Mouse (Mus musculus) forebrain, embryonic 12.5 days (tissue): ENCODE results near the gene Phf24. TPM values are rescaled to one million over a fixed set of nuclear protein-coding genes. Genes with fewer than 3 reads are reported as not detected.
A peak's percentile ranks its signal among the peaks of the same experiment; 100 is the strongest.

Experiments used
- ATAC-seq: fragments of 200-750 bp; cut with Nextera tagmentation; 2 replicates; pipeline ENCODE4 v1.8.0; 2017; ENCODE audit warnings: moderate TSS enrichment; ENCODE audit not compliant: low FRiP score
- H3K27ac ChIP-seq: fragments of 300-500 bp; sonication (generic); 2 replicates; pipeline ENCODE4 v1.5.1; 2016; ENCODE audit warnings: mild to moderate bottlenecking
- H3K27me3 ChIP-seq: fragments of 300-500 bp; sonication (generic); 2 replicates; pipeline ENCODE4 v1.6.1; 2016; ENCODE audit warnings: mild to moderate bottlenecking
- H3K36me3 ChIP-seq: fragments of 300-500 bp; sonication (generic); replicated peaks from 2 replicates; pipeline ENCODE4 v1.6.1; 2016; ENCODE audit warnings: mild to moderate bottlenecking
- H3K4me1 ChIP-seq: fragments of 300-500 bp; sonication (generic); 2 replicates; pipeline ENCODE4 v1.6.1; 2016
- H3K4me2 ChIP-seq: fragments of 300-500 bp; sonication (generic); 2 replicates; pipeline ENCODE4 v1.6.1; 2016; ENCODE audit warnings: mild to moderate bottlenecking, moderate library complexity
- H3K4me3 ChIP-seq: fragments of 300-500 bp; sonication (generic); replicated peaks from 2 replicates; pipeline ENCODE4 v1.5.1; 2016; ENCODE audit warnings: mild to moderate bottlenecking
- H3K9ac ChIP-seq: fragments of 300-500 bp; sonication (generic); 2 replicates; pipeline ENCODE4 v1.6.1; 2016; ENCODE audit warnings: mild to moderate bottlenecking
- H3K9me3 ChIP-seq: fragments of 300-500 bp; sonication (generic); 2 replicates; pipeline ENCODE4 v1.6.1; 2016
- WGBS: fragments of 180-500 bp; shearing (Covaris S2); methylation state at CpG from one replicate; pipeline ENCODE4 v1.1.7; 2016; 5-methylcytosine and 5-hydroxymethylcytosine counted together
- polyA plus RNA-seq: library from polyadenylated mRNA; unstranded; fragments of >200 nt; fragmentation: Nextera tagmentation; extraction: Ambion mirVana; gene quantifications from 2 replicates; pipeline ENCODE4 v1.2.1, GENCODE M21; 2016

Gene Phf24
- polyA plus RNA-seq, 1 experiment from 2014 or later, result 4.2 TPM

GRCm38 (mm10) chr4:42888806-42889205 is 27.7 kb upstream of the Phf24 start:
- Histone ChIP-seq H3K4me2 (no peak overlapping the region), H3K36me3 (no peaks in the 10 kb centered on the region), H3K27me3 (peaks cover 5% of the 10 kb centered on the region; the same call in 1 of the 2 replicates), H3K9ac (no peak overlapping the region), H3K4me1 (no peaks in the 10 kb centered on the region), H3K4me3 (no peak overlapping the region), H3K27ac (no peak overlapping the region), H3K9me3 (no peaks in the 10 kb centered on the region)
- no peak for ATAC-seq
- WGBS, result 96% methylated on average over 6 of the region's 6 CpGs

GRCm38 (mm10) chr4:42891176-42891575 is 25.3 kb upstream of the Phf24 start:
- Histone ChIP-seq H3K9ac (no peak overlapping the region), H3K4me2 (no peak overlapping the region), H3K27me3 (peaks cover 5% of the 10 kb centered on the region; the same call in 1 of the 2 replicates), H3K9me3 (no peaks in the 10 kb centered on the region), H3K4me3 (no peak overlapping the region), H3K36me3 (no peaks in the 10 kb centered on the region), H3K27ac (no peak overlapping the region), H3K4me1 (no peaks in the 10 kb centered on the region)
- 67% methylated on average over 7 of the region's 7 CpGs for WGBS
- ATAC-seq, result no peak

- WGBS, result 41% methylated on average over 7 of the region's 7 CpGs
- Histone ChIP-seq H3K4me3 (no peak overlapping the region), H3K9me3 (no peaks in the 10 kb centered on the region), H3K4me2 (no peak overlapping the region), H3K4me1 (no peaks in the 10 kb centered on the region), H3K9ac (no peak overlapping the region), H3K27me3 (peaks cover 13% of the 10 kb centered on the region), H3K27ac (no peak overlapping the region), H3K36me3 (no peaks in the 10 kb centered on the region)
- ATAC-seq, result 0 out of 2 replicates have a peak, but pooled peaks have one; percentile 30
These were observed 21.3 kb upstream of the Phf24 start for GRCm38 (mm10) chr4:42895118-42895517.

- no peaks in the 10 kb centered on the region for H3K4me1 ChIP-seq
- H3K4me2 ChIP-seq, result no peak overlapping the region
- no peak overlapping the region for H3K4me3 ChIP-seq
- no peaks in the 10 kb centered on the region for H3K36me3 ChIP-seq
- peaks cover 16% of the 10 kb centered on the region; the same call in 1 of the 2 replicates for H3K27me3 ChIP-seq
- WGBS, result 30% methylated on average over 3 of the region's 3 CpGs
- no peak overlapping the region for H3K9ac ChIP-seq
- H3K27ac ChIP-seq, result no peak overlapping the region
- no peaks in the 10 kb centered on the region for H3K9me3 ChIP-seq
- no peak for ATAC-seq
These were observed 17.5 kb upstream of the Phf24 start for GRCm38 (mm10) chr4:42898914-42899313.

GRCm38 (mm10) chr4:42900878-42901277 is 15.6 kb upstream of the Phf24 start:
- Histone ChIP-seq H3K27me3 (peaks cover 16% of the 10 kb centered on the region; the same call in 1 of the 2 replicates), H3K4me3 (no peak overlapping the region), H3K36me3 (no peaks in the 10 kb centered on the region), H3K9me3 (no peaks in the 10 kb centered on the region), H3K27ac (no peak overlapping the region), H3K4me1 (0 out of 2 replicates have a peak, but pooled peaks cover 4% of the 10 kb centered on the region), H3K9ac (no peak overlapping the region), H3K4me2 (no peak overlapping the region)
- ATAC-seq, result no peak
- 69% methylated on average over 5 of the region's 5 CpGs for WGBS

- no peak overlapping the region for H3K4me2 ChIP-seq
- 0 out of 2 replicates have a peak, but pooled peaks cover 4% of the 10 kb centered on the region for H3K4me1 ChIP-seq
- 69% methylated on average over 9 of the region's 9 CpGs for WGBS
These were observed 14.3 kb upstream of the Phf24 start for GRCm38 (mm10) chr4:42902174-42902573.

GRCm38 (mm10) chr4:42902730-42903129 is 13.7 kb upstream of the Phf24 start:
- peaks cover 10% of the 10 kb centered on the region; the same call in 1 of the 2 replicates for H3K27me3 ChIP-seq
- 0 out of 2 replicates have a peak, but pooled peaks cover 4% of the 10 kb centered on the region for H3K4me1 ChIP-seq
- H3K4me3 ChIP-seq, result no peak overlapping the region
- no peak overlapping the region for H3K4me2 ChIP-seq
- no peaks in the 10 kb centered on the region for H3K9me3 ChIP-seq
- no peak overlapping the region for H3K9ac ChIP-seq
- WGBS, result 87% methylated on average over 5 of the region's 5 CpGs
- ATAC-seq, result no peak
- H3K27ac ChIP-seq, result no peak overlapping the region
- no peaks in the 10 kb centered on the region for H3K36me3 ChIP-seq

More at GRCm38 (mm10) chr4:42902174-42902573, 14.3 kb upstream of the Phf24 start:
- Histone ChIP-seq H3K9me3 (no peaks in the 10 kb centered on the region), H3K27me3 (peaks cover 10% of the 10 kb centered on the region; the same call in 1 of the 2 replicates), H3K9ac (no peak overlapping the region), H3K27ac (no peak overlapping the region), H3K4me3 (no peak overlapping the region), H3K36me3 (no peaks in the 10 kb centered on the region)
- ATAC-seq, result no peak

- no peak for ATAC-seq
- 77% methylated on average over 1 of the region's 1 CpGs for WGBS
- Histone ChIP-seq H3K4me2 (no peak overlapping the region), H3K4me1 (0 out of 2 replicates have a peak, but pooled peaks cover 4% of the 10 kb centered on the region), H3K36me3 (no peaks in the 10 kb centered on the region), H3K9me3 (no peaks in the 10 kb centered on the region), H3K27me3 (peaks cover 10% of the 10 kb centered on the region; the same call in 1 of the 2 replicates), H3K4me3 (no peak overlapping the region), H3K27ac (no peak overlapping the region), H3K9ac (no peak overlapping the region)
These were observed 12.5 kb upstream of the Phf24 start for GRCm38 (mm10) chr4:42903942-42904341.

GRCm38 (mm10) chr4:42904523-42904922 is 11.9 kb upstream of the Phf24 start:
- WGBS, result 78% methylated on average over 3 of the region's 3 CpGs
- ATAC-seq, result no peak
- no peak overlapping the region for H3K27ac ChIP-seq

GRCm38 (mm10) chr4:42904966-42905365 is 11.5 kb upstream of the Phf24 start:
- Histone ChIP-seq H3K27me3 (peaks cover 8% of the 10 kb centered on the region; the same call in 1 of the 2 replicates), H3K4me3 (no peak overlapping the region), H3K4me1 (0 out of 2 replicates have a peak, but pooled peaks cover 4% of the 10 kb centered on the region), H3K27ac (no peak overlapping the region), H3K4me2 (no peak overlapping the region), H3K9me3 (no peaks in the 10 kb centered on the region), H3K9ac (no peak overlapping the region), H3K36me3 (no peaks in the 10 kb centered on the region)
- ATAC-seq, result no peak
- WGBS, result 46% methylated on average over 6 of the region's 6 CpGs

More at GRCm38 (mm10) chr4:42904523-42904922, 11.9 kb upstream of the Phf24 start:
- Histone ChIP-seq H3K4me3 (no peak overlapping the region), H3K9ac (no peak overlapping the region), H3K36me3 (no peaks in the 10 kb centered on the region), H3K9me3 (no peaks in the 10 kb centered on the region), H3K27me3 (peaks cover 8% of the 10 kb centered on the region; the same call in 1 of the 2 replicates), H3K4me2 (no peak overlapping the region), H3K4me1 (0 out of 2 replicates have a peak, but pooled peaks cover 4% of the 10 kb centered on the region)

- no peak overlapping the region for H3K9ac ChIP-seq
- no peak overlapping the region for H3K27ac ChIP-seq
- peaks cover 49% of the 10 kb centered on the region for H3K27me3 ChIP-seq
- H3K4me3 ChIP-seq, result no peak overlapping the region
- no peak for ATAC-seq
- peaks cover 5% of the 10 kb centered on the region; the same call in 1 of the 2 replicates for H3K4me1 ChIP-seq
- no peaks in the 10 kb centered on the region for H3K9me3 ChIP-seq
- WGBS, result 66% methylated on average over 10 of the region's 10 CpGs
- no peak overlapping the region for H3K4me2 ChIP-seq
- H3K36me3 ChIP-seq, result no peaks in the 10 kb centered on the region
These were observed 3.1 kb upstream of the Phf24 start for GRCm38 (mm10) chr4:42913391-42913790.

- H3K27ac ChIP-seq, result no peak overlapping the region
- no peak overlapping the region for H3K4me2 ChIP-seq
- no peak overlapping the region for H3K9ac ChIP-seq
- H3K9me3 ChIP-seq, result no peaks in the 10 kb centered on the region
- WGBS, result 82% methylated on average over 12 of the region's 12 CpGs
- peaks cover 5% of the 10 kb centered on the region; the same call in 1 of the 2 replicates for H3K4me1 ChIP-seq
- no peak for ATAC-seq
- no peak overlapping the region for H3K4me3 ChIP-seq
- H3K27me3 ChIP-seq, result peaks cover 56% of the 10 kb centered on the region
- H3K36me3 ChIP-seq, result no peaks in the 10 kb centered on the region
These were observed 1.1 kb upstream of the Phf24 start for GRCm38 (mm10) chr4:42915311-42915710.

- H3K27me3 ChIP-seq, result peaks cover 60% of the 10 kb centered on the region
- peaks cover 5% of the 10 kb centered on the region; the same call in 1 of the 2 replicates for H3K4me1 ChIP-seq
- no peaks in the 10 kb centered on the region for H3K9me3 ChIP-seq
- no peak overlapping the region for H3K27ac ChIP-seq
- no peak for ATAC-seq
- H3K9ac ChIP-seq, result no peak overlapping the region
- H3K36me3 ChIP-seq, result no peaks in the 10 kb centered on the region
- no peak overlapping the region for H3K4me3 ChIP-seq
- WGBS, result 77% methylated on average over 1 of the region's 1 CpGs
- no peak overlapping the region for H3K4me2 ChIP-seq
These were observed 494 bp upstream of the Phf24 start for GRCm38 (mm10) chr4:42915966-42916365.
